Mouse (Mus musculus) heart, postnatal 0 days (tissue): ENCODE measurements around the gene Aldh1l2. TPM values are rescaled to one million over a fixed set of nuclear protein-coding genes. Genes with fewer than 3 reads are reported as not detected.

Experiments
- ATAC-seq: fragments of 200-750 bp; cut with Nextera tagmentation; 2 replicates; pipeline ENCODE4 v1.8.0; 2017; ENCODE audit warnings: low read depth, moderate number of reproducible peaks, moderate library complexity; ENCODE audit not compliant: insufficient read depth
- DNase-seq: peaks from one replicate; pipeline ENCODE4 v3.0.0-alpha.2; 2016; ENCODE audit warnings: low spot score
- H3K27ac ChIP-seq: fragments of 300-500 bp; sonication (generic); 2 replicates; pipeline ENCODE4 v1.5.1; 2014; ENCODE audit warnings: low read depth, mild to moderate bottlenecking
- H3K27me3 ChIP-seq: fragments of 300-500 bp; sonication (generic); 2 replicates; pipeline ENCODE4 v1.6.1; 2014; ENCODE audit warnings: low read length, mixed read lengths; ENCODE audit not compliant: control insufficient read depth, insufficient read depth
- H3K36me3 ChIP-seq: fragments of 300-500 bp; sonication (generic); replicated peaks from 2 replicates; pipeline ENCODE4 v1.6.1; 2014; ENCODE audit warnings: low read length, mixed read lengths; ENCODE audit not compliant: control insufficient read depth, insufficient read depth
- H3K4me1 ChIP-seq: fragments of 300-500 bp; sonication (generic); 2 replicates; pipeline ENCODE4 v1.6.1; 2014; ENCODE audit warnings: antibody characterized with exemption; ENCODE audit not compliant: control insufficient read depth, insufficient read depth
- H3K4me2 ChIP-seq: fragments of 300-500 bp; sonication (generic); 2 replicates; pipeline ENCODE4 v1.6.1; 2014; ENCODE audit warnings: low read depth, mild to moderate bottlenecking, low read length, moderate library complexity
- H3K4me3 ChIP-seq: fragments of 300-500 bp; sonication (generic); 2 replicates; pipeline ENCODE4 v1.5.1; 2014; ENCODE audit warnings: low read depth, low read length
- H3K9ac ChIP-seq: fragments of 300-500 bp; sonication (generic); replicated peaks from 2 replicates; pipeline ENCODE4 v1.6.1; 2014; ENCODE audit warnings: low read depth, low read length, mixed read lengths
- H3K9me3 ChIP-seq: fragments of 300-500 bp; sonication (generic); replicated peaks from 2 replicates; pipeline ENCODE4 v1.6.1; 2016; ENCODE audit warnings: low read length; ENCODE audit not compliant: control insufficient read depth
- CTCF ChIP-seq: IDR thresholded peaks from 2 replicates; pipeline ENCODE4 v1.5.1; 2016; ENCODE audit warnings: antibody characterized with exemption, control low read depth, low read depth
- EP300 ChIP-seq: IDR thresholded peaks from 2 replicates; pipeline ENCODE4 v1.6.1; 2016; ENCODE audit warnings: antibody characterized with exemption, low read depth
- WGBS: fragments of 180-500 bp; shearing (Covaris S2); extraction: QIAGEN DNeasy Blood & Tissue Kit; methylation state at CpG from one replicate; pipeline ENCODE4 v1.1.7; 2014; 5-methylcytosine and 5-hydroxymethylcytosine counted together
- polyA plus RNA-seq: library from polyadenylated mRNA; unstranded; fragments of >200 nt; fragmentation: Nextera tagmentation; extraction: Ambion mirVana; gene quantifications from 2 replicates; pipeline ENCODE4 v1.2.1, GENCODE M21; 2015
- total RNA-seq: library from RNA; depleted of rRNA; stranded (reverse); fragments of >200 nt; gene quantifications from 2 replicates; pipeline ENCODE4 v1.2.3, GENCODE M21; 2014; ENCODE audit warnings: low replicate concordance; rRNA removed

Aldh1l2 gene
- total RNA-seq (11.0 and 16.2 TPM in 2 replicates), polyA plus RNA-seq (4.3 and 4.6 TPM in 2 replicates)

DNA sequence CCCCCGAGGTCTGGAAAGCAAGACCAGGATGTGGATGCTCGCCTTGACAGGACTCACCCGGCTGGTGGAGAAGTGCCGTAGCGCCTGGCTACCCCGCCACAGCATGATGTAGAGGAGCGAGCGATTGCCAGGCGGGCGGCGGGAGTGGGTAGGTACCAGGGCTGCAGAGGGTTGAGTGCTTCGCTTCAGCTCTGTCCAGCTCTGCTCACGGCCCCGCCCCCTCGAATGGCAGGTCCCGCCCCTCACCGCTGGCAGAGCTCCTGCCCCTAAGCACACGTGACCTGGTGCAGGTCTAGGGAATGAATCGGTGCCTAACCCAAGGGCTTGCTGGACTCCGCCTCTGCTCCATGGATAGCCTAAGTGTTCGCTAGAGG, at the start of gene Aldh1l2:
Gene Aldh1l2 (minus strand): TSS at position 231 of the 374 bp plus-strand sequence.
- Histone ChIP-seq H3K4me3 (peak within 1 kb of the TSS; percentile 55), H3K36me3 (no peaks in the 10 kb centered on the region), H3K4me1 (peaks cover 12% of the 10 kb centered on the region; the same call in 1 of the 2 replicates), H3K9ac (peak within 1 kb of the TSS; percentile 9; the same call in 1 of the 2 replicates), H3K4me2 (peak within 1 kb of the TSS; percentile 97), H3K27me3 (no peaks in the 10 kb centered on the region), H3K27ac (peak within 1 kb of the TSS; percentile 39; the same call in 1 of the 2 replicates), H3K9me3 (no peaks in the 10 kb centered on the region)
- TF ChIP-seq CTCF = no peak
- TF ChIP-seq EP300 = no peak
- under 1% methylated on average over 21 of the region's 21 CpGs for WGBS
- peak; percentile 78 for DNase-seq
- peak; percentile 96 for ATAC-seq

DNA sequence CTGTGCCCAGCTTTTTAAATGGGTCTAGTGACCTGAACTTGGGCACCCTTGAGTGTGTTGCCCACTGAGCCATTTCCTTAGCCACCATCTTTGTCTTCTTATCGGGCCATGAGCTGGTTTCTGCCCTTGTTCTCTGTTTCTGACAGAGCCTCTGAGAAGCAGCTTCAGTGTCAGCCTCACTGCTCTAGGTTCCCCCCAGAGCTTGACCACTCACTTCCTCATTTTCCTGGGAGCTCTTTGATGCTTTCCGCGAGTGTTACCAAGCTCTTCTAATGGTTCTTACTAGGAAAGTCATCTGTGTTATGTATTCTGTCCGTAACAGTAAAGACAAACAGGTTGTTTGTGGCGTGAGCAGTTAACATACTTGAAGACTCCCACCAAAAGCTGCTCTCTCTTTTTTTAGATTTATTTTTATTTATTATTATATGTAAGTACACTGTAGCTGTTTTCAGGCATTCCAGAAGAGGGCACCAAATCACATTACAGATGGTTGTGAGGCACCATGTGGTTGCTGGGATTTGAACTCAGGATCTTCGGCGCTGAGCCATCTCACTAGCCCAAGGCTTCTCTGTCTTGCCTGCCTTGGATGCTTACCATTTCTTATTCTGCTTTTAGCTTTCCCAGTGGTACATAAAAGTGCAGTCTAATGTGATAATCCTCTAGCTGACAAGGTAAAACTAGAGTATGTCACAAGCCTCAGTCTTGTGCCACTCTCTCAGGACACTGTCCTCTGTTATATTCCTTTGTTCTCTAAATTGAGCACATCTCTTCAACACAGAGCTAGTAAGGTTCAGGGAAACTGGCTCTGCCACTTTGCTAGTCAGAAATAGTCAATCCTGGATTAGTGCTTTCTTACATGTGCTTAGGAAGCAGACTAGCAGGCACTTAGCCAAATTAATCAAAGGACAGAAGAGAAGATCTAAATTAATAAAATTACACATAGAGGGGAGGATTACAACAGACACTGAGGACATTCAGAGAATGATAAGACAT, 31.8 kb upstream of the Aldh1l2 start:
- TF ChIP-seq CTCF (no peak), EP300 (no peak)
- WGBS = 93% methylated on average over 7 of the region's 7 CpGs
- H3K36me3 ChIP-seq = peaks cover 86% of the 10 kb centered on the region

DNA sequence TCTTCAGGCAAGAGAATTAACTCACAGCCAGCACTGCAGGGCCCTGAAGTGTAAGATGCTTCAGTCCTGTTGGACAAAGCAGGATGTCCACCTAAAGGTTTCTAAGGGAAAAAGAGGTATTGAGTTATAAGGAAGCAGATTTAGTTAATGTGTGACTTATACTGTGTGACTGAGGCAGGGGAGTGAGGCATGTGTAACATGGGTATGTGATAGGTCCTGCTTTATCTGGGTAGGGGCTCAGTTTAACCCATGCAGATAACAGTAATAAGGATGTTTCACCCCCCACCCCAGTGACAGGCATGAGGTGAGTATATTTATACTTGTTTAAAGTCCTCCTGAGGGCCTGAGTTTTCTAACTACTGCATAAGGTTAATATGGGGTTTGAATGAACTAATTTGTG, 29.1 kb upstream of the Aldh1l2 start:
- H3K27me3 ChIP-seq = no peaks in the 10 kb centered on the region
- DNase-seq = no peak
- H3K9me3 ChIP-seq = no peaks in the 10 kb centered on the region
- H3K4me1 ChIP-seq = no peaks in the 10 kb centered on the region
- TF ChIP-seq EP300 = no peak
- no peak for TF ChIP-seq CTCF
- H3K4me3 ChIP-seq = no peak overlapping the region
- H3K36me3 ChIP-seq = peaks cover 88% of the 10 kb centered on the region
- ATAC-seq = no peak
- H3K4me2 ChIP-seq = no peak overlapping the region
- no peak overlapping the region for H3K27ac ChIP-seq
- H3K9ac ChIP-seq = no peak overlapping the region

More for the DNA sequence above, 31.8 kb upstream of the Aldh1l2 start:
- Histone ChIP-seq H3K27ac (no peak overlapping the region), H3K27me3 (no peaks in the 10 kb centered on the region), H3K4me2 (no peak overlapping the region), H3K9me3 (no peaks in the 10 kb centered on the region), H3K4me1 (no peaks in the 10 kb centered on the region), H3K9ac (no peak overlapping the region), H3K4me3 (no peak overlapping the region)
- no peak for ATAC-seq
- DNase-seq = no peak

DNA sequence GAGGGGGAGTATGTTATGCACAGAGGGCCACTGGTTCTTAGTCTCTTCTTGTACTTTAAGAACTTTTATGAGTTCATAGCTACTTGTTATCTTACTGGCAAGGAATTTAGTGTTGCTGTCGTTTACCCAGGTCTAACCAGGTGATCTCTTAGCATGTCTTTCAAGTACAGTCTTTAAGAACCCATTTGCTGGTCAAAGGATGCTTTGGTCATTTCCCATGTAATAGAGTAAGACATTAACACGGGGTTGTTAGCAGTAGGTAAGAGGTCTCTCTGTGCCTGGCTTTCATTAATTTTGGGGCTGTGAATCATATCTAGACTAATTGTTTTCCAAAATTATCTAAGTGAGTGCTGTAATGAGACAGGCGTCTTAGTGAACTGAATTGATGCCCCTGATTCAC, 11.4 kb upstream of the Aldh1l2 start:
- Histone ChIP-seq H3K27me3 (no peaks in the 10 kb centered on the region), H3K4me1 (peaks cover 12% of the 10 kb centered on the region; the same call in 1 of the 2 replicates), H3K9me3 (no peaks in the 10 kb centered on the region), H3K4me3 (0 out of 2 replicates have a peak overlapping the region, but pooled peaks have one; percentile 95), H3K36me3 (peaks cover 21% of the 10 kb centered on the region), H3K4me2 (peak overlapping the region; percentile 67; the same call in 1 of the 2 replicates), H3K27ac (no peak overlapping the region), H3K9ac (no peak overlapping the region)
- ATAC-seq = no peak
- DNase-seq = no peak
- TF ChIP-seq EP300 = no peak
- no peak for TF ChIP-seq CTCF
- WGBS = 53% methylated on average over 3 of the region's 3 CpGs

DNA sequence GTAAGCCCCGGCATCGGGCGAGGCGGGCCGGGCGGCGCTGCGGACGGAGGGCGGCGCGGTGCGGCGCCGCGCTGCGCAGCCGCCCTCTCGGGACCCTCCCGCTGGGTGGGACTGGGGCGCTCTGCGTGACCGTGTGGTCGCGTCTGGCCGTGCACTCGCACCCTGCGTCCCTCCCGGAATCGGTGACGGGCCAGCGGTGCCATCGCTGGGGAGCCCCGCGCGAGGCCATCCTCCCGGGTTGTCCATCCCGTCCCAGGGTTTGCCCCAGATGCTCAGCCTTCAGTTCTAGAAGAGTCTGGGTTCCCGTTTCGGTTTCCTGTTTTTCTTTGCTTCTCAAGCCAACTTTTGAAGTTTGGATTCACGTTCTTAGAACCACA, 10.2 kb upstream of the Aldh1l2 start:
- DNase-seq (peak; percentile 57), ATAC-seq (peak; percentile 90)
- Histone ChIP-seq H3K9me3 (no peaks in the 10 kb centered on the region), H3K4me2 (peak overlapping the region; percentile 67), H3K4me3 (peak overlapping the region; percentile 95), H3K9ac (peak overlapping the region; percentile 83), H3K27ac (peak overlapping the region; percentile 86), H3K36me3 (peaks cover 12% of the 10 kb centered on the region), H3K4me1 (peaks cover 12% of the 10 kb centered on the region; the same call in 1 of the 2 replicates), H3K27me3 (no peaks in the 10 kb centered on the region)
- WGBS = 0% methylated on average over 38 of the region's 41 CpGs
- TF ChIP-seq CTCF (no peak), EP300 (no peak)
